Mouse (Mus musculus) midbrain, embryonic 14.5 days (tissue): ENCODE measurements around the gene Nbr1. TPM values are rescaled to one million over a fixed set of nuclear protein-coding genes. Genes with fewer than 3 reads are reported as not detected.
A peak's percentile ranks its signal among the peaks of the same experiment; 100 is the strongest.

Experiments used
- ATAC-seq: fragments of 200-750 bp; cut with Nextera tagmentation; 2 replicates; pipeline ENCODE4 v1.8.0; 2017; ENCODE audit warnings: moderate number of reproducible peaks, moderate library complexity; ENCODE audit not compliant: low FRiP score, low TSS enrichment
- DNase-seq: peaks from one replicate; pipeline ENCODE4 v3.0.0-alpha.2; 2015
- H3K27ac ChIP-seq: fragments of 300-500 bp; sonication (generic); replicated peaks from 2 replicates; pipeline ENCODE4 v1.5.1; 2014; ENCODE audit warnings: mild to moderate bottlenecking, low read depth, low read length, moderate library complexity
- H3K27me3 ChIP-seq: fragments of 300-500 bp; sonication (generic); 2 replicates; pipeline ENCODE4 v1.6.1; 2014; ENCODE audit warnings: low read length, control low read depth, mixed read lengths; ENCODE audit not compliant: control insufficient read depth, insufficient read depth
- H3K36me3 ChIP-seq: fragments of 300-500 bp; sonication (generic); 2 replicates; pipeline ENCODE4 v1.6.1; 2014; ENCODE audit warnings: low read length, control low read depth; ENCODE audit not compliant: control insufficient read depth, insufficient read depth
- H3K4me1 ChIP-seq: fragments of 300-500 bp; sonication (generic); 2 replicates; pipeline ENCODE4 v1.6.1; 2014; ENCODE audit warnings: mild to moderate bottlenecking, antibody characterized with exemption, low read length, control low read depth; ENCODE audit not compliant: control insufficient read depth, insufficient read depth
- H3K4me2 ChIP-seq: fragments of 300-500 bp; sonication (generic); 2 replicates; pipeline ENCODE4 v1.6.1; 2014; ENCODE audit warnings: mild to moderate bottlenecking, low read length, moderate library complexity
- H3K4me3 ChIP-seq: fragments of 300-500 bp; sonication (generic); replicated peaks from 2 replicates; pipeline ENCODE4 v1.5.1; 2014; ENCODE audit warnings: low read depth, low read length
- H3K9ac ChIP-seq: fragments of 300-500 bp; sonication (generic); replicated peaks from 2 replicates; pipeline ENCODE4 v1.6.1; 2014; ENCODE audit warnings: mild to moderate bottlenecking, low read length, moderate library complexity
- H3K9me3 ChIP-seq: fragments of 300-500 bp; sonication (generic); 2 replicates; pipeline ENCODE4 v1.6.1; 2016; ENCODE audit warnings: low read length, control low read depth, mixed read lengths; ENCODE audit not compliant: control insufficient read depth
- WGBS: fragments of 180-500 bp; shearing (Covaris S2); extraction: QIAGEN DNeasy Blood & Tissue Kit; methylation state at CpG from one replicate; pipeline ENCODE4 v1.1.7; 2014; 5-methylcytosine and 5-hydroxymethylcytosine counted together
- polyA plus RNA-seq: library from polyadenylated mRNA; unstranded; fragments of >200 nt; fragmentation: Nextera tagmentation; extraction: Ambion mirVana; gene quantifications from 2 replicates; pipeline ENCODE4 v1.2.1, GENCODE M21; 2014

Nbr1 gene
- polyA plus RNA-seq: 69.2 and 101 TPM in 2 replicates

GRCm38 (mm10) chr11:101551751-101552475, at the start of gene Nbr1, which contains the start of gene Brca1:
Nbr1 (plus strand) TSS chr11:101552149.
Brca1 (minus strand) TSS chr11:101551955.
- under 1% methylated on average over 43 of the region's 43 CpGs for WGBS
- peak within 1 kb of the TSS; percentile 77 for H3K4me2 ChIP-seq
- peak; percentile 83 for ATAC-seq

GRCm38 (mm10) chr11:101506269-101506780, 45.6 kb upstream of the Nbr1 start:
- H3K9ac ChIP-seq: no peak overlapping the region
- H3K9me3 ChIP-seq: no peaks in the 10 kb centered on the region
- no peaks in the 10 kb centered on the region for H3K4me1 ChIP-seq
- H3K27me3 ChIP-seq: no peaks in the 10 kb centered on the region
- H3K36me3 ChIP-seq: peaks cover 4% of the 10 kb centered on the region
- DNase-seq (no peak), ATAC-seq (no peak)
- no peak overlapping the region for H3K27ac ChIP-seq
- 82% methylated on average over 5 of the region's 5 CpGs for WGBS
- no peak overlapping the region for H3K4me2 ChIP-seq
- no peak overlapping the region for H3K4me3 ChIP-seq

More at GRCm38 (mm10) chr11:101551751-101552475, at the start of gene Nbr1, which contains the start of gene Brca1:
- Histone ChIP-seq H3K4me3 (peak within 1 kb of the TSS; percentile 76), H3K27ac (peak within 1 kb of the TSS; percentile 90), H3K9ac (peak within 1 kb of the TSS; percentile 76), H3K36me3 (peaks cover 18% of the 10 kb centered on the region), H3K27me3 (no peaks in the 10 kb centered on the region), H3K4me1 (peaks cover 16% of the 10 kb centered on the region), H3K9me3 (no peaks in the 10 kb centered on the region)
- DNase-seq: peak; percentile 99

DNA sequence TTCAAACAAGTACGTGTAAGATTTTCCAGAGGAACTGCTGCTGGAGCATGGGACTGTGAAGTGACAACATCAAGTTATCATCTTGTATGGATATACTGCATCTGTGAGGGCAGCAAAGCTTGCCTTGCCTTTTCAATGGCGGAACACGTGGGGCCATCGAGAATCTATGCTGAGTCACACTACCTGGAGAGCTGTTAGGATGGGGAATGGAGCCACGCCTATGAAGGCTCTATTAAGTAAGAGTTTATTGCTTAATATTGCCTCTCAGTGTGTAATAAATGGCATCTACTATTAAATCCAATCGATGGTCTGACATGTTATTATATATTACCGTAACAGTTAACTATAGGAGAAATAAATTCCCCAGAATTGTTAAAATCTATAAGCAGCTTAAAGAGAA, 44.9 kb upstream of the Nbr1 start:
- Histone ChIP-seq H3K4me1 (no peaks in the 10 kb centered on the region), H3K4me2 (no peak overlapping the region), H3K36me3 (peaks cover 4% of the 10 kb centered on the region), H3K9me3 (no peaks in the 10 kb centered on the region), H3K27me3 (no peaks in the 10 kb centered on the region), H3K4me3 (no peak overlapping the region), H3K27ac (no peak overlapping the region), H3K9ac (no peak overlapping the region)
- DNase-seq (no peak), ATAC-seq (no peak)
- WGBS: 97% methylated on average over 7 of the region's 7 CpGs

GRCm38 (mm10) chr11:101518937-101519336, 33.0 kb upstream of the Nbr1 start:
- no peak for ATAC-seq
- H3K36me3 ChIP-seq: no peaks in the 10 kb centered on the region
- DNase-seq: peak; percentile 41
- 84% methylated on average over 5 of the region's 5 CpGs for WGBS
- H3K4me2 ChIP-seq: no peak overlapping the region
- H3K9ac ChIP-seq: no peak overlapping the region
- H3K27ac ChIP-seq: no peak overlapping the region
- no peaks in the 10 kb centered on the region for H3K27me3 ChIP-seq
- no peaks in the 10 kb centered on the region for H3K4me1 ChIP-seq
- H3K4me3 ChIP-seq: no peak overlapping the region
- no peaks in the 10 kb centered on the region for H3K9me3 ChIP-seq

- no peak overlapping the region for H3K4me3 ChIP-seq
- H3K27me3 ChIP-seq: no peaks in the 10 kb centered on the region
- peaks cover 1% of the 10 kb centered on the region; the same call in 1 of the 2 replicates for H3K36me3 ChIP-seq
- ATAC-seq (no peak), DNase-seq (no peak)
- no peak overlapping the region for H3K9ac ChIP-seq
- no peak overlapping the region for H3K27ac ChIP-seq
- 93% methylated on average over 6 of the region's 6 CpGs for WGBS
- no peaks in the 10 kb centered on the region for H3K9me3 ChIP-seq
- H3K4me2 ChIP-seq: no peak overlapping the region
- no peaks in the 10 kb centered on the region for H3K4me1 ChIP-seq
Observed at GRCm38 (mm10) chr11:101519364-101519763, 32.6 kb upstream of the Nbr1 start.

GRCm38 (mm10) chr11:101524446-101524845, 27.5 kb upstream of the Nbr1 start:
- DNase-seq (no peak), ATAC-seq (no peak)
- Histone ChIP-seq H3K4me3 (no peak overlapping the region), H3K9ac (no peak overlapping the region), H3K4me1 (no peaks in the 10 kb centered on the region), H3K36me3 (peaks cover 13% of the 10 kb centered on the region; the same call in 1 of the 2 replicates), H3K27me3 (no peaks in the 10 kb centered on the region), H3K27ac (no peak overlapping the region), H3K9me3 (no peaks in the 10 kb centered on the region), H3K4me2 (no peak overlapping the region)
- WGBS: 93% methylated on average over 8 of the region's 8 CpGs

- no peaks in the 10 kb centered on the region for H3K4me1 ChIP-seq
- H3K27ac ChIP-seq: no peak overlapping the region
- H3K27me3 ChIP-seq: no peaks in the 10 kb centered on the region
- peaks cover 13% of the 10 kb centered on the region; the same call in 1 of the 2 replicates for H3K36me3 ChIP-seq
- no peaks in the 10 kb centered on the region for H3K9me3 ChIP-seq
- no peak overlapping the region for H3K4me2 ChIP-seq
- DNase-seq: no peak
- ATAC-seq: no peak
- WGBS: 96% methylated on average over 10 of the region's 10 CpGs
- no peak overlapping the region for H3K4me3 ChIP-seq
- H3K9ac ChIP-seq: no peak overlapping the region
Observed at GRCm38 (mm10) chr11:101525056-101525455, 26.9 kb upstream of the Nbr1 start.

GRCm38 (mm10) chr11:101525936-101526595, 25.9 kb upstream of the Nbr1 start:
- Histone ChIP-seq H3K4me1 (no peaks in the 10 kb centered on the region), H3K9me3 (no peaks in the 10 kb centered on the region), H3K4me3 (no peak overlapping the region), H3K27me3 (no peaks in the 10 kb centered on the region), H3K36me3 (peaks cover 13% of the 10 kb centered on the region; the same call in 1 of the 2 replicates), H3K4me2 (no peak overlapping the region), H3K9ac (no peak overlapping the region), H3K27ac (no peak overlapping the region)
- no peak for DNase-seq
- 92% methylated on average over 9 of the region's 9 CpGs for WGBS
- no peak for ATAC-seq
